Mouse (Mus musculus) leukemia stem cell, adult 10-12 weeks (primary cell): ENCODE measurements around the gene Ube2d1. TPM values are rescaled to one million over a fixed set of nuclear protein-coding genes. Genes with fewer than 3 reads are reported as not detected.

Experiments
- polyA plus RNA-seq: library from polyadenylated mRNA; stranded (reverse); fragments of >175 nt; gene quantifications from 2 replicates; pipeline ENCODE4 v1.2.3, GENCODE M21; 2012; ENCODE audit warnings: low replicate concordance

Gene Ube2d1
- polyA plus RNA-seq: 3.1 and 7.7 TPM in 2 replicates

DNA sequence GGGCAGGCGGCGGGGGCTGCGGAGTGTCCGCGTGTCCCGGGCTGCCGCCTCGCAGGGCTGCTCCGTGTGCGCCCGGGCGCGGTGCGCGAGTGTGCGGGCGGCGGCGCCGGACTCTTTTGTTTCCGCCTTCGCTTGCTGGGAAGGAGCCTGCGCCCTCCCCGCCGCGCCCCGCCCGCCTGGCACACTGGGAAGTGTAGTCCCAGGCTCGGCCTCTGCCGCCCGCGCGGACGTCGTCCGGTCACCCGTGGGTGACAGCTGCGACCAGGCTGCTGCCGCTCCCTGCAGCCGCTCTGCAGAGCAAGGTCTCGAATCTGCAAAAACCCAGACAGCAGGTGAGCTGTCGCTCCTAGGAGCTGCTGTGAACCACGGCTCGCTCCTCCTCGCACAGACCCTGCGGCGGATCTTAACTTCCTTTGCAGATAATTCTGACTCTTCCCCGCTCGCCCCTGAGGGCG lies at the start of gene Ube2d1:
TSS of gene Ube2d1 (minus strand) at position 137 of the 455 bp plus-strand sequence.

DNA sequence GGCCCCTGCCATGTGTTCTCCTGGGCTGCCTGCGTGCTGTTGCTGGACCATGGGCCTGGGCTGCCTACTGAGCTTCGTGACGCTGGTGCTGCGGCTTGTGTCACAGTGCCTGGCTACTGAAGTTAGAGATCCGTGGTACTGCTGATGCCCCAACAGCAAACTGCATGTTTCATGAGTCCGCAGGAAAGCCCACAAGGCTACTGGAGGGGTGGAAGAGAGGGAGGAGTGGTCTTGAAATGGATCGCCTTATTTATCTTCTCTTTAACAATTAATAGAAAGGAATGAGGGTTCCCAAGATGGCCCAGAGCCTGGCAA lies 46.9 kb downstream of the Ube2d1 start, which contains the start of gene Tfam:
TSS of gene Tfam (minus strand) at position 41 of the 315 bp plus-strand sequence.

Other genes with a start within 250 kb of the Ube2d1 start
- 0.05 and 0.36 TPM in 2 replicates for gene Bicc1, start 125.6 kb downstream of the Ube2d1 start, polyA plus RNA-seq
- 3.8 and 10.1 TPM in 2 replicates for gene Tfam, start 47.0 kb downstream of the Ube2d1 start, polyA plus RNA-seq
- 25.8 and 35.9 TPM in 2 replicates for gene Cisd1, start 59.7 kb upstream of the Ube2d1 start, polyA plus RNA-seq
- 15.6 and 41.8 TPM in 2 replicates for gene Ipmk, start 62.5 kb upstream of the Ube2d1 start, polyA plus RNA-seq